Mouse (Mus musculus): Measurements from ENCODE around the gene Nbl1. TPM values are rescaled to one million over a fixed set of nuclear protein-coding genes. Genes with fewer than 3 reads are reported as not detected.

Gene Nbl1
- total RNA-seq (2021) = 10 to 100 TPM; 75.6 to 90.6 TPM

DNA sequence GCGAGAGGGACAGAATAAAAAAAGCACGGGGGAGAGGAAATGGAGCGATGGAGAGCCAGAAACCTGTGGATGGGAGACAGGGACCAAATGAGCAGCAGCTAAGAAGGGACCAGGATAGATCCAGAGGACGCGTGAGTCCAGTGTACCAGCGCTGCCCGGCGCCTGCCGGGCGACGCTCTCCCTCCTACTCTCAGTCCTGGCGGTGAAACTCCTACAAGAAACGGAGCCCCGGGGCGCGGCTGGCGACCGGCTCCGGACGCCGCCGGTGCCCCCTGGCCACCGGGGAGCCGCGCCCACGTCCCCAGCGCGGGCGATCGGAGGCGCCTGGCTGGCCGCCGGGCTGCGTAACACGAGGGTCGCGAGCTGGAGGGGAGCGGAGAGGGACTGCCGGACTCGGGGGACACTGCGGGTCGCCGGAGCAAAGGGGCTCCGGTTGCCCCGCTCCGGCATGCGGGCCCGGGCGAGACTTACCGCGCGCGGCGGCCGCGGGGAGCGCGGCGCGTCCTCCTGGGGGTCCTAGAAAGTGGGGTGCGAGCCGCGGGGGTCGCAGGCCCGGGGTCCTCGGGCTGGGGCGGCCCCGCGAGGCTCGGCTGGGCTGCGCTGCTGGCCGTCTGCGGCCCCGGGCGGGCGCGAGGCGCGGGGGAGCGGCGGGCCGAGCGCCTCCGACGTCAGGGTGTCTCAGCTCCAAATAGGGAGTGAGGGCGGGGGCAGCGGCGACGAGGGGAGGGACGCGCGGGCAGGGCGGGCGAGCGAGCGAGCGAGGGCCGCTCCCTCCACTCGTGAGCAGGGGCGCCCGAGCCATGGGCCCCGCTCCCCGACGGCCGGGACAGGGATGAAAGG lies at the start of gene Nbl1:
TSS of gene Nbl1 (minus strand) at position 638 of the 840 bp plus-strand sequence.
- DNase-seq (ENCODE audit: extremely low spot score in 1 of 2, low spot score in 1 of 2) = no peak

DNA sequence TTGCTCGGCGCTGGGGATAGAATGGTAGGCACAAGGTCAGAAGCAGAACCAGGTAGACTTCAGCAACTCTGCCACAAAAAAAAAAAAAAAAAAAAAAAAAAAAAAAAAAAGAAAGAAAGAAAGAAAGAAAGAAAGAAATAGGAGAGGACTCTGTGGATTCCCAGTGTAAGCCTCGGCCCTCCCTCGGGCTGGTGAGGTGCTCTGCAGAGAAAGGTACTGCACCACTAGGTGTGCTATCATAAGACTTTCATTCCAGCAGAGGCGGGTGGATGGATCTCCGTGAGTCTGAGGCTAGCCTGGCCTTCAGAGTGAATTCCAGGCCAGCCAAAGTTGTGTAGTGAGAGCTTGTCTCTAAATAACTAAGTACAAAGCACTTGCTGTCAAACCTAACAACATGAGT lies 49.0 kb upstream of the Nbl1 start:
- no peak for DNase-seq (ENCODE audit: extremely low spot score in 1 of 2, low spot score in 1 of 2)

DNA sequence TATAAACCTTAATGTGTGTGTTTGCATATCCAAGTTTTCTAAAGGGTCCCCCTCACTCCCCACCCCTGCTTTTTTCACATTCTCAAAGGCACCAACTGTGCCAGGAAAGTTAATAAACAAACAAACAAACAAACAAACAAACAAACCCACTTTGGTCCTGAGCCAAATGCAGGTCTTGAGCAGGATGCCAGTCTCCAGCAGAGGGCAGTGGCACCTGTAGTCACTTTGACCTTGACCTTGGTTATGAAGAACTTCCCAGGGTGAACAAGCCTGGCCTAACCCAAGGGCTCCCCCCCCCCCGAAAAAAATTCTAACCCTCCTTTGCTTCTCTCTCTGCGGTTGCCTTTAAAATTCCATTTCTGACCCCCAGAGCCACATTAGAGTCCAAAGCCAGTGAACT lies 47.5 kb upstream of the Nbl1 start:
- DNase-seq (ENCODE audit: extremely low spot score in 1 of 2, low spot score in 1 of 2) = no peak

DNA sequence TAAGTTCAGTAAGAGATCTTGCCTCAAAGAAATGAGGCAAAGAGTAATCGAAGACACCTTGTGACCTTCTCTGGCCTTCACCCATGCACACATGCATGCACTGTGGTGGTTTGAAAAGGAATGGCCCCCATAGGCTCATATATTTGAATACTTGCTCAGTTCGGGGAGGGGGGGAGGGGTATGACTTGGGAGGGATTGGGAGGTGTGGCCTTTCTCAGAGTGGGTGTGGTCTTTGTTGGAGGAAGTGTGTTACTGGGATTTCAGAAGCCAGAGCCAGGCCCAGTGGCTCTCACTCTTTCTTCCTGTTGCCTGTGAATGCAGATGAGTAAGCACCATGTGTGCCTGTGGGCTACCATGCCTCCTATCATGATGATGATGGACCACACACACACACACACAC lies 43.2 kb upstream of the Nbl1 start:
- DNase-seq (ENCODE audit: extremely low spot score in 1 of 2, low spot score in 1 of 2) = no peak

DNA sequence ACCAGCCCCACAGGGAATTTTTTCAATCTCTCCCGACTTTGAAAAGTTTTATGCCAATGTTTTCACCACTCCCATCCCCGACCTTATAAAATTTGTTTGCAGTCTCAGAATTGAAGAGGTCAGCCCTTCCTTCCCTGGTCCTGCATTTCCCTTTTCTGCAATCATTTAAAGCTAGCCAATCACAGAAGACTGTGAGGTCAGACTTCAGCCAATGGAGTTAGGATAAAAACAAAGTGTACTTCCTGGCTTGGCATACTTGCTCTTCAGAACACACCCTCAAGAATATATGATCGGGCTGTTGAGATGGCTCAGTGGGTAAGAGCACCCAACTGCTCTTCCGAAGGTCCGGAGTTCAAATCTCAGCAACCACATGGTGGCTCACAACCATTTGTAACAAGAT lies 40.3 kb upstream of the Nbl1 start:
- DNase-seq (ENCODE audit: extremely low spot score in 1 of 2, low spot score in 1 of 2) = no peak

DNA sequence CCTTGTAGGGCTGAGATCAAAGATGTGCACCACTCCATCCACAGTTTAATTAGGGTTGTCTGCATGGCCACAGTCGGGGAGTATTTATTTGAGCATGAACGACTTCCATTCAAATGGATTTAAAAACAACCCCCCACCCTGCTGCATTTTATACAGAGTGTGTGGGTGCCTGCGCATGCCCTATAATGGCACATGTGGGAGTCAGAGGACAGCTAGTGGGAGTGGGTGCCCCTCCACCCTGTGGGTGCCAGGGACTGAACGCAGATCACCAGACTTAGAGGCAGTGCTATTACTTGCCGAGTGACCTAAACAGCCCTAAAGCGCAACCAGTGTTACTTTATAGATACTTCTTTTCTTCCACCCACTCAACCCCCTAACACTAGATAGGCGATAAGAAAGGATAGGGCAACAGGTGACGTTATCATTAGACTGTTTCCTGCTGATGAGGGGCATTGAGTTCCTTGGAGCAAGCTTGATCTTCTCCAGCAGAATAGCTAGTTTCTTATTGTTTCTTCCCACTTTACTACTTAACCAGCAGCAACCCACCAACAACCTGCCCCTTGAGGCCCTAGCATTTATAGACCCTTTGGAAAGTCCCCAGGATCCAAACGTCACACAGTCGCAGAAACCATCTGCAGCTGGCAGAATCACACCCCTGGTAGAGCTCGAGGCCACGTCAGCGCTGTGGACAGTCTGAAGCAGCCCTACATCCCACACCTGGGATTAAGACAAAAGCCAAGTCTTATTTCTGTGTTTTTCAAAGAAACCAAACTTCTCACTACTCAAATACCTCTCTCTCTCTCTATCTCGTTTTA lies 39.3 kb upstream of the Nbl1 start:
- DNase-seq (ENCODE audit: extremely low spot score in 1 of 2, low spot score in 1 of 2) = no peak

DNA sequence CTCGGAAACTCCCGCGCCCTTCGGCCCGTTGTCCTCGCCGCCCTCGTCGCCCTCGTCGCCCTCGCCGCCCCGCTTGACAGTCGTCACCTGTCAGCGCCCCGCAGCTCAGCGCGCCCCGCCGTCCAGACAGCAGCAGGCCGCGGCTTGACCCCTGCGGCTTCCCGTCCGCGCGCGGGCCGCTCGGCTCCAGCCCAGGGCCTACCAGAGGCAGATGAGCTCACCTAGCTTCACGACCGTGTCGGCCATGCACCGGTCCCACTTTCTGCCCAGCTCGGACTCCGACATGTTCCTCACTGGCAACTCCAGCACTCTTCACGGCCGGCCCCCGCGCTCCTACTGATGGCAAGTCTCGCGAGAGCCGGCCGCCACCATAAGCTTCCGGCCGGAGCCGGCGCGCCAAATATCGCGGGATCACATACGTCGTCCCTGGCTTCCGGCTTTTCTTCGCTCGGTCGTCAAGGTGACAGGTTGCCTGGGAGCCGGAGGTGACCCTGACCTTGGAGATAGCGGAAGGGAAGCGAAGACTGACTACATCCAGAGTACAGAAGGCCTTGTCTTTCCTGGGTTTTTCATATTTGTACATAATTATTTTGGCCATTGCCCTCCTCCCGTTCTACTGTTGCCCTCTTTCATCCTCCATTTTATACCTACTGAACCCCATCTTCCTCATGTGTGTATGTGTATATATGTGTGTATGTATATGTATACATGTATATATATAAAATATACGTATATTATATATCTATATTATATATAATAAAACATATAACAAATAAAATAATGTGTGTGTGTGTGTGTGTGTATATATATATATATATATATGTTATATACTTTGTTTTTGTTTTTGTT lies 38.1 kb upstream of the Nbl1 start, which contains the start of gene Minos1:
TSS of gene Minos1 (minus strand) at position 413 of the 849 bp plus-strand sequence.
- DNase-seq (ENCODE audit: extremely low spot score in 1 of 2, low spot score in 1 of 2) = peak; percentile 95 to 96

DNA sequence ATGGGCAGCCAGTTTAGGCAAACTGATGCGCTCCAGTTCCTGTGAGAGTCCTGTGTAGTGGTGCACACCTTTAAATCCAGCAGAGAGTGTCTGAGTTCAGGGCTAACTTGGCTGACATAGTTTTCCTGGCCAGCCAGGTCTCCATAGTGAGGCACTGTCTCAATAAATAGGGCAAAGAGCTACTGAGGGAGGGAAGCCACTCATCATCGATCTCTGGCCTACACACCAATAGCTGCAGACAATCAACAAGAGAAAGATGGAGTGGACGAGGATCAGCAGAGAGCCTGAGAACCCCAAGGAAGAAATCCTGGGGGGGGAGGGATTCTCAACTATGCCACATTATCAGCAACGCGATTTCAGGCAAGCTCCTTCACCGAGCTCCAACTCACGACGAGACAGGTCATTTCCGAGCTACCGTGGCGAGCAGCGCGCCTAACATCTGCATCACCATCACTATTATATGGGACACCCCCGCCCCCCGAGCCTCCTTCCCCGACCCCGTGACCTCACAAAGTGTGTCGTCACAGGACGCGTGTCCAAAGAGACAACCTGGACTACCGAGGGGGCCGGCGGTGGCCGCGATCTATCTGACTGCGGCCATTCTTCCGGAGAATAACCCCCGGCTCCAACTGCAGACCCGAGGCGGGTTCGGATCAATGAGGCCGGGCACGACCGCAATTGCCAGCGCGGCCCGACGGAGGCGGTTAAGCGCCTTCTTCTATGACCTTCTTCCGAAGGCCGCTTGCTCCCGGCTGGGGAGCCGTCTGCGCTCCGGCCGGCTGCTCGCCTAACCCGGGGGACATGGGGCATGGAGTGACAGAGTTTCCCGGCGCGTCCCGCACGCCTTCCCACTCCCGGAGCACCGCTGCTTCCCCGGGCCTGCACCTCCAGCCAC lies 37.3 kb upstream of the Nbl1 start:
- DNase-seq (ENCODE audit: extremely low spot score in 1 of 2, low spot score in 1 of 2) = peak in 1 of 2 experiments; percentile 22

DNA sequence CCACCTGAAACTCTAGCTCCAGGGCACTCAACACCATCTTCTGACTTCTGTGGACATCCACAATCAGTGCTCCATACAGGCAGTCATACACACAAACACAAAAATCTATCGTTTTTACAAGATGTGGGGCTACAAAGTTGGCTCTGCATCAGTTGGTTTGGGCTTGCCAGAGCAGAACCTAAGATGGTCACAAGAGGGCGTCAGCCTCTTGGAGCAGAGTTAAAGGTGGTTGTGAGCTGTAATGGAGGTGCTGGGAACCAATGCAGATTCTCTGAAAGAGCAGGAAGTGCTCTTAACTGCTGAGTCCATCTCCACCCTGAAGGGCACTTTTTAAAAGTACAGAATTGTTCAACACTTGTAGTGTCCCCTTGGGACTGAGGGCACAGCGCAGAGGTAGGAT lies 33.7 kb upstream of the Nbl1 start:
- DNase-seq (ENCODE audit: extremely low spot score in 1 of 2, low spot score in 1 of 2) = no peak

DNA sequence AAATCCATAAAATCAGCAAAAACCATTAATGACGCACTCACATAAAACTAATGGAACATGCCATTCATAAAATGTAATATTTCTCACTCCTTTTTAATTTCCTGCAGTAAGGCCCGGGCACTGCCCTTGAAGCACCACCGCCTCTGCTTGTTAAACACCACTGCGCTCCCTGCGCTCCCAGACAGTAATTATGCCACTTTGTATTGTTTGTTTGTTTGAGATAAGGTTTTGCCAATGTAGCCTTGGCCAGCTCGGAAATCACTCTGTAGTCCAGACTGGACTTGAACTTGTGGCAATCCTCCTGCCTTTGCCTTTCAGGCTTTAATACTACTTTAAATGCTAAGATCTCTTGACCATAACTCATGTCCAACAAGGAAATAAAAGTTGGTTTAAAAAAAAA lies 32.1 kb upstream of the Nbl1 start:
- no peak for DNase-seq (ENCODE audit: extremely low spot score in 1 of 2, low spot score in 1 of 2)

DNA sequence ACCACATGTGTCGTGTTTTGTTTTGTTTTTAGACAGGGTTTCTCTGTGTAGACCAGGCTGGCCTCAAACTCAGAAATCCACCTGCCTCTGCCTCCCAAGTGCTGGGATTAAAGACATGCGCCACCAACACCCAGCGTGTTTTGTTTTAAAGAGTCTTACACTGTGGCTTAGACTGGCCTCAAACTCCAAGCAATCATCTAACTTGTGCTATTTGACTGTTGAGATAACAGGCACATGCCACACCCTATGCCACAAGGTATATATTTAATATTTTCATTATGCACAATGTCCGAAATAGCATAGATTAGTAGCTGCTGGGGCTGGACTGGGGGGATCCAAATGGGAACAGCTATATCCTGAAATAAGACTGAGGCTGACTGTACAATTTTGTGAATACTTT lies 29.8 kb upstream of the Nbl1 start:
- DNase-seq (ENCODE audit: extremely low spot score in 1 of 2, low spot score in 1 of 2) = no peak

DNA sequence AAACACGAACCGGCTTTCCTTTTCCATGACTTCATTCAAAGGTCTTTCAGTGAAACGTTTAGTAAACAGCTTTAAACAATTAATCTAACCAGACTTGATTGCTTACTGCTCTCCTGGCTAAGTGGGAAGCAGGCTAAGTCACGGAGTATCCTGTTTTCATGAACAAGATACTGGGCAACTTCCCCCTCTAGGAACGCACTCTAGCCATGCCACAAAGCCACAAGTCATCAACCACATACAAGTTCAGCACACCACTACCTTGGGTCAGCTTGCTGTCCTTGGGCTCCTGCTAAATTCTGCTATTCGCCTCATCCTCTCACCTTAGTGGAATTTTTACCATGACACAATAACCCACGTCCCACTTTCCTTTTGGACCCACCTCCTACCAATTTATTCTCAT lies 28.2 kb upstream of the Nbl1 start:
- DNase-seq (ENCODE audit: extremely low spot score in 1 of 2, low spot score in 1 of 2) = no peak

DNA sequence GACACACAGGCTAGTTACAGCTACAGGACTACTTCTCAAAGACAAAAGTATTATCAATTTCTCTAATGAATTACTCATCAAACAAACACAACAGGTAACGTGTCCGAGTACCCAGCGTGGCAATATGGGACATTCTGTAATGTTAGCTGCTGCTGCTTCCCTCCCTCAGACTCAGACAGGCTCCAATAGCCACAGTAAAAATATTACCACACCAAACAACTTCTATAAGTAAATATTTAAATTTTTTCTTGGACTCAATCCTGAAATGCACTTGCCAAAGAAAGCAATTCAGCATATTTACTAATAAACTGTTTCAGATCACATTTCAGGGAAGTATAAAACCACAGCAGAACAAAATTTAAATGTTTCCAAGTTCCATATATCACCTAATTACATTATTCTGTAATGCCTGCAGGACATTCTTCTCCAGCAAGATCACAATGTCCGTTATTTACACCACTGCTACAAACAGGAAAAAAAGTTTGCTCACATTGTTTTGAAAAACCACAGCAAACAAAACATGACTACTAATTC lies 27.6 kb upstream of the Nbl1 start:
- DNase-seq (ENCODE audit: extremely low spot score in 1 of 2, low spot score in 1 of 2) = no peak

DNA sequence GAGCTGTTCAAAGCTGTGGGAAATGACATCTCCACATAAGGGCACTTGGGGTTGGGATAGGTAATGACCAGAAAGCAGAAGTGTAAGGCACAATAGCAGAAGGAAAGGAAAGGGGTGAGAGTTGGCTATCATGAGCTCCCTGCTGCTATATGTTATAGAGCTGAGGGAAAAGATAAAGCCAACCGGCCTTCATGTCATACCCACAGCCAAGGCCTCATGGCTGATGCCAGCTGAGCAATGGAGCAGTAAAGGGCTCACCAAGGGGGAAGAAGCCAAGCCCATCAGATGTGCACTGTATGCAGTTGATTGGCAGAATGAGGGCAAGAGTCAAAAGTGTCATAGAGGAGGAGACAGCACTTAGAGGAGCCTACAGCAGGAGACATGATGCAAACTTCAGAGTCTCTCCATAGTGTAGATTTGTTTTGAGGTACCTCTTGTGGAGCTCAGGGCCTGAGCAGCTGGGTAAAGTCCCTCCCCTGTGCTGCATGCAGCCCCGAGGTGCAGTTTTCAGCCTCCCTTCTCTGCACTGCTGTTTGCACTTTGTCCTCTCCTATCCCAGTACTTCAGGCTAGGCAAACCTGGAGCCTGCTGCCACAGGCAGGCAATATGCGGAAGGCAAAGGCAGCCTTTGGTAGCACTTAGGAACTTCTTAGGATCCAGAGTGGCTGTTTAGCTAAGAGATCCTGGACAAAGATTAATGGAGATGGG lies 23.7 kb upstream of the Nbl1 start:
- no peak for DNase-seq (ENCODE audit: extremely low spot score in 1 of 2, low spot score in 1 of 2)

DNA sequence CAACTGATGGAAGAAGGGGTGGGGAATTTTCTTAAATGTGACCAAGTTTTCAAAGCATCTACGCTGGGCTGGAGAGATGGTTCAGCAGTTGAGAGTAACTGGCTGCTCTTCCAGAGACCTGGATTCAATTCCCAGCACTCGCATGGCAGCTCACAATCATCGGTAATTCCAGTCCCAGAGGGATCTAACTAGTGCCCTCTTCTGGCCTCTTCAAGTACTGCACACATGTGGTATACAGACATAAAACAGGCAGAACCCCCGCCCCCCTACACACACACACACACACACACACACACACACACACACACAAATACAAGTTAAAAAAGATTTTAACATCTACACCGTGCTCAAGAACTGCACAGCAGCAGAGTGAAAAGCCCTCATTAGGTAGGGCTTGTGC lies 22.9 kb upstream of the Nbl1 start:
- DNase-seq (ENCODE audit: extremely low spot score in 1 of 2, low spot score in 1 of 2) = no peak

DNA sequence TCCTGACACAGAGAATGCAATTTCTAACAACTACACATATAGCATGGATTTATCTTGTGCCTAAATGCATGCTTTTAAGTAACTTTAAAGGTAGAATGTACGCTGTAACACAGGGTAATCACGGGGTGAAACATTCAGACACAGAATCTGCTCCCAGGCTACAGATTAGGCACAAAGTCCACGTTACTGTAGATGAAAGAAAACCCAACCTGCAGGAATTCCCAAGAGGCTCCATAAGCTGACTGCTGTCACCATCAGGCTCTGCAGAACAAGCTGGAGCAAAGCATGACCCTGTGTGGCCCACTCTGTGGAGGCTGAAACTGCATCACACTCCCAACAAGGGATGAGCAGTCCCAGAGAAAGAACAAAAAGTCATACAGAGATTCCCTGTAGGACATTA lies 19.7 kb upstream of the Nbl1 start:
- DNase-seq (ENCODE audit: extremely low spot score in 1 of 2, low spot score in 1 of 2) = no peak

DNA sequence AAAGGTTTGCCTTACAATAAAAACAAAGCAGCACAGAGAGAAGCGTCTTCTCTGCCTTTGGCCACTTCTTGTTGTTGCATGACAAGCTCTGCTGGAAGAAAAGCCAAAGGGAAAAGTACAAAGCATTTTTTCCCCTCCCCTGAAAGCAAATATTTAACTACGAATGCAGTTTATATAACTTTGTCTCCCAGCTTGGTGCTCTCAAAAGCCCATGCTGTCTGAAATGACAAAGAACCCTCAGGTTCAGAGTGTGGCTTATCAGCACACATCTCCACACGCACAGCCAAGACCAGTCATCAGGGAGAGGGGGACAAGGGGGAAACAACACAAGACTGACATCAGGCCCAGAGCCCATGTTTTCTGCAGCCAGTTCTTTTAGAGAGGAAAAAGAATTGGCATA lies 18.6 kb upstream of the Nbl1 start:
- no peak for DNase-seq (ENCODE audit: extremely low spot score in 1 of 2, low spot score in 1 of 2)

DNA sequence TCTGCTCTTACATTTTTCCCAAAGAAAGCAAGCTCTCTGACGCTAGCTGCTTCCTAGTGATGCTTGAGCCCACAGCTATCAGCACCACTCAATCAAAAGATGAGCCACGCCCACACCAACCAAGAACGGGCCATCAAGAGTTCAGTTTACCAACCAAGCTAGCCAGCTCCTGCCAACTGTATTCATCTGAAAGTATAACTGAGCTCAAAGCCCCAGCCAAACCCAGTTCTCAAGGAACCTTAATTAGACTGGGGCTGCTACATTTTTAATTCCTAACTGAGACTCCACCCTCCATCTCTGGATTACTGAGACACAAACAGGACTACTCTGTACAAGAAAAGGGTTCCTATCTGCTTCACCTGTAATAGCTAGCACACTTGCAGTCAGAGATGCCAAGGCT lies 18.1 kb upstream of the Nbl1 start:
- DNase-seq (ENCODE audit: extremely low spot score in 1 of 2, low spot score in 1 of 2) = no peak

DNA sequence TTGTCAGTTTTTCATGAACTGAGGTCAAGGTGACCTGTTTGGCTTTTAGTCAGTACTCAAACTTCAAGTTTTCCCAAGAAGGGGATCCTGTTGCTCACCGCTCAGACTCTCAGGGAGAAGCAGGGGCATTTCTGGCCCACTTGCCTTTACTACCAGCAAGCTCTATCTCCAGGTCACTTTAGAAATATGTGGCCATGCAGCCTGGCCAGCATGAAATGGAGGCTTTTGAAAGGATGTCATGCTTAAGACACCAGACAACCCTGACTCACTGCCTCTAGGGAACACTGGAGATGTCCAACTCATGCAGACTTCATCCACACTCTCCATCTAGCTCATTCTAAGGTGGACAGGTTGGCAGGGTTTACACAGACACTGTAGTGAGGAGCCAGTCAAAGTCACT lies 12.7 kb upstream of the Nbl1 start:
- DNase-seq (ENCODE audit: extremely low spot score in 1 of 2, low spot score in 1 of 2) = no peak
